Mouse (Mus musculus) intestine, embryonic 14.5 days (tissue): ENCODE results near the gene Apob. TPM values are rescaled to one million over a fixed set of nuclear protein-coding genes. Genes with fewer than 3 reads are reported as not detected.

Experiments used
- ATAC-seq: fragments of 200-750 bp; cut with Nextera tagmentation; replicated peaks from 2 replicates; pipeline ENCODE4 v1.8.0; 2017; ENCODE audit warnings: low read depth, moderate number of reproducible peaks, moderate TSS enrichment, moderate library complexity; ENCODE audit not compliant: low FRiP score, low TSS enrichment
- DNase-seq: peaks from one replicate; pipeline ENCODE4 v3.0.0-alpha.2; 2018; ENCODE audit warnings: low spot score
- H3K27ac ChIP-seq: fragments of 300-500 bp; sonication (generic); 2 replicates; pipeline ENCODE4 v1.5.1; 2014; ENCODE audit warnings: low read depth, mild to moderate bottlenecking, control low read depth
- H3K27me3 ChIP-seq: fragments of 300-500 bp; sonication (generic); replicated peaks from 2 replicates; pipeline ENCODE4 v1.6.1; 2014; ENCODE audit warnings: low read length, control low read depth; ENCODE audit not compliant: control insufficient read depth, insufficient read depth
- H3K36me3 ChIP-seq: fragments of 300-500 bp; sonication (generic); 2 replicates; pipeline ENCODE4 v1.6.1; 2014; ENCODE audit warnings: low read length, control low read depth; ENCODE audit not compliant: control insufficient read depth, insufficient read depth
- H3K4me1 ChIP-seq: fragments of 300-500 bp; sonication (generic); replicated peaks from 2 replicates; pipeline ENCODE4 v1.6.1; 2014; ENCODE audit warnings: low read length, control low read depth, mixed read lengths; ENCODE audit not compliant: control insufficient read depth, insufficient read depth
- H3K4me2 ChIP-seq: fragments of 300-500 bp; sonication (generic); 2 replicates; pipeline ENCODE4 v1.6.1; 2014; ENCODE audit warnings: low read length
- H3K4me3 ChIP-seq: fragments of 300-500 bp; sonication (generic); 2 replicates; pipeline ENCODE4 v1.5.1; 2014; ENCODE audit warnings: low read depth, low read length, control low read depth, mixed read lengths
- H3K9ac ChIP-seq: fragments of 300-500 bp; sonication (generic); 2 replicates; pipeline ENCODE4 v1.6.1; 2014; ENCODE audit warnings: mild to moderate bottlenecking, low read length
- H3K9me3 ChIP-seq: fragments of 300-500 bp; sonication (generic); 2 replicates; pipeline ENCODE4 v1.6.1; 2016; ENCODE audit warnings: low read length, control low read depth; ENCODE audit not compliant: control insufficient read depth
- WGBS: fragments of 180-500 bp; shearing (Covaris S2); extraction: QIAGEN DNeasy Blood & Tissue Kit; methylation state at CpG from one replicate; pipeline ENCODE4 v1.1.7; 2014; 5-methylcytosine and 5-hydroxymethylcytosine counted together
- polyA plus RNA-seq: library from polyadenylated mRNA; unstranded; fragments of >200 nt; fragmentation: Nextera tagmentation; extraction: Ambion mirVana; gene quantifications from 2 replicates; pipeline ENCODE4 v1.2.1, GENCODE M21; 2014

The Apob gene
- polyA plus RNA-seq, 1 experiment from 2014 or later = 40.7 TPM

- Histone ChIP-seq H3K9ac (no peak overlapping the region), H3K4me2 (no peak overlapping the region), H3K4me1 (0 out of 2 replicates have a peak, but pooled peaks cover 4% of the 10 kb centered on the region), H3K4me3 (no peak overlapping the region), H3K27me3 (no peaks in the 10 kb centered on the region), H3K9me3 (no peaks in the 10 kb centered on the region), H3K27ac (no peak overlapping the region), H3K36me3 (no peaks in the 10 kb centered on the region)
- ATAC-seq (no peak), DNase-seq (no peak)
- 42% methylated on average over 3 of the region's 3 CpGs for WGBS
Measured at GRCm38 (mm10) chr12:7970817-7971216, 6.6 kb upstream of the Apob start.

- H3K4me1 ChIP-seq = 0 out of 2 replicates have a peak, but pooled peaks cover 4% of the 10 kb centered on the region
- 89% methylated on average over 2 of the region's 2 CpGs for WGBS
- no peak overlapping the region for H3K27ac ChIP-seq
- H3K36me3 ChIP-seq = no peaks in the 10 kb centered on the region
- ATAC-seq (no peak), DNase-seq (no peak)
- H3K4me3 ChIP-seq = no peak overlapping the region
- no peaks in the 10 kb centered on the region for H3K27me3 ChIP-seq
- H3K9me3 ChIP-seq = no peaks in the 10 kb centered on the region
- no peak overlapping the region for H3K9ac ChIP-seq
- H3K4me2 ChIP-seq = no peak overlapping the region
Measured at GRCm38 (mm10) chr12:7971736-7972135, 5.7 kb upstream of the Apob start.

GRCm38 (mm10) chr12:7973773-7974322, 3.6 kb upstream of the Apob start:
- DNase-seq (no peak), ATAC-seq (no peak)
- 0 out of 2 replicates have a peak, but pooled peaks cover 4% of the 10 kb centered on the region for H3K4me1 ChIP-seq
- H3K9me3 ChIP-seq = no peaks in the 10 kb centered on the region
- no peaks in the 10 kb centered on the region for H3K27me3 ChIP-seq
- H3K27ac ChIP-seq = no peak overlapping the region
- no peak overlapping the region for H3K9ac ChIP-seq
- H3K36me3 ChIP-seq = no peaks in the 10 kb centered on the region
- no peak overlapping the region for H3K4me2 ChIP-seq
- 67% methylated on average over 5 of the region's 5 CpGs for WGBS
- no peak overlapping the region for H3K4me3 ChIP-seq

GRCm38 (mm10) chr12:7978190-7978884, 889 bp downstream of the Apob start:
- ATAC-seq (peak; percentile 78; the same call in 1 of the 2 replicates), DNase-seq (peak; percentile 92)
- no peak overlapping the region for H3K27ac ChIP-seq
- H3K9me3 ChIP-seq = no peaks in the 10 kb centered on the region
- peak overlapping the region; percentile 21; the same call in 1 of the 2 replicates for H3K4me2 ChIP-seq
- H3K27me3 ChIP-seq = no peaks in the 10 kb centered on the region
- no peaks in the 10 kb centered on the region for H3K36me3 ChIP-seq
- 39% methylated on average over 13 of the region's 13 CpGs for WGBS
- no peaks in the 10 kb centered on the region for H3K4me1 ChIP-seq
- peak overlapping the region; percentile 24 for H3K4me3 ChIP-seq
- no peak overlapping the region for H3K9ac ChIP-seq

DNA sequence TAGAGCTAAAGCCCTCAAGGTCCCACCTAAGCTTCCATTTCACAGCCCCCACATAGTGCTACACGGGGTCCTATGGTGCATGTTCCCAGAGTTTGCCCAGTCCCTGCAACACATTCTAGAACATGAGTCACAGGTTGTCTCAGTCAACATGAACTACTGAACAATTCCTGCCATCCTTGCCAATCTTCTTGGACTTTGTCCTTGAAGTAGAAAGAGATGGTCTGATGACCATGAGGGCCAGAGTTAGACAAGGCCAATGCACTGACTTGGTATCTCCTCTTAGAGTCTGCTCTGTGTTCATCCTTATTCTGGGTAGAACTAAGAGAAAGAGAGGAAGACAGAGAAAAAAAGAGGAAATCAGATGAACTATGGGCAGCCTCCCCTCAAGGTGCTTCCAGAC, 7.0 kb downstream of the Apob start:
- Histone ChIP-seq H3K4me2 (no peak overlapping the region), H3K27me3 (no peaks in the 10 kb centered on the region), H3K4me1 (no peaks in the 10 kb centered on the region), H3K36me3 (no peaks in the 10 kb centered on the region), H3K27ac (no peak overlapping the region), H3K4me3 (no peak overlapping the region), H3K9me3 (no peaks in the 10 kb centered on the region), H3K9ac (no peak overlapping the region)
- DNase-seq (no peak), ATAC-seq (no peak)
- WGBS = 94% methylated on average over 1 of the region's 1 CpGs

- Histone ChIP-seq H3K27me3 (no peaks in the 10 kb centered on the region), H3K36me3 (no peaks in the 10 kb centered on the region), H3K4me3 (no peak overlapping the region), H3K9me3 (no peaks in the 10 kb centered on the region), H3K27ac (no peak overlapping the region), H3K9ac (no peak overlapping the region), H3K4me1 (no peaks in the 10 kb centered on the region), H3K4me2 (no peak overlapping the region)
- ATAC-seq (0 out of 2 replicates have a peak, but pooled peaks have one; percentile 60), DNase-seq (peak; percentile 80)
- WGBS = 10% methylated on average over 3 of the region's 3 CpGs
Measured at GRCm38 (mm10) chr12:7990804-7991203, 13.4 kb downstream of the Apob start.

DNA sequence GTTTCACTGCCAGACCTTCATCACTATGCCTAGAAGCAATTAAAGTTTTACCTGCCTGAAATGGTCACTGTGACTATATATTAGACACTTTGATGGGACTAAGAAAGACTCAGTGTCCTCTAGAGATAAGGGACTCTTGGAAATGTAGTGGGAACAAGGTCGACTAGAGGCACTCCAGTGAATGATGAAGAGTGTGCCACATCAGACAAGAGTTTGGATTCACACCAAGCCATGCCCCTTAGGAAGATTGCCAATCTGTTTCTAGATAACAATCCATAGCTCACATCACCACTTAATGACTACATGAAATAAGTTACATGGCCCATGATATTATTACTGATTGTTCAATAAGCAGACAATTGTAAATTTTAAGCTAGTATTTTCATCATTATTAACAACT, 14.1 kb downstream of the Apob start:
- no peak for DNase-seq
- no peak overlapping the region for H3K4me2 ChIP-seq
- no peaks in the 10 kb centered on the region for H3K4me1 ChIP-seq
- no peak overlapping the region for H3K4me3 ChIP-seq
- H3K9ac ChIP-seq = no peak overlapping the region
- H3K27ac ChIP-seq = no peak overlapping the region
- no peaks in the 10 kb centered on the region for H3K36me3 ChIP-seq
- H3K9me3 ChIP-seq = no peaks in the 10 kb centered on the region
- WGBS = 48% methylated on average over 1 of the region's 1 CpGs
- no peak for ATAC-seq
- H3K27me3 ChIP-seq = no peaks in the 10 kb centered on the region

DNA sequence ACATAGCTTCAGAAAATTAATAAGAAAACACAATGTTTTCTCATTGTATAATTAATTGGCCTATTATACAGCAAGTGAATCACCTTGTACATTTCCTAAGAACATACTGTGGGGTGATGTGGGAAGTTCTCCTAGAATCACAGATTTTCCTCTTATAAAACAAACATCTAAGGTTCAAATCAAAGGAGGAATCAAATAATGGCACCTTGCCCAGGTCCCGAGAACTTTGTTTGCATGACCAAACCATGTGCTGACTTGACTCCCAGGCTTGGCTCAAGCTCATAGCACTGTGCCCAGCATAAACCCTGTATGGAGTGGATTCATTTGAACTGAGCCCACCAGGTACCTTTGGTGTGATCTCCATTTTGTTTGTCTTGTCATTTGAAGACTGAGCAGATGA, 43.5 kb downstream of the Apob start:
- no peaks in the 10 kb centered on the region for H3K36me3 ChIP-seq
- H3K9me3 ChIP-seq = no peaks in the 10 kb centered on the region
- DNase-seq (no peak), ATAC-seq (no peak)
- H3K4me2 ChIP-seq = no peak overlapping the region
- H3K27ac ChIP-seq = no peak overlapping the region
- no peaks in the 10 kb centered on the region for H3K4me1 ChIP-seq
- H3K9ac ChIP-seq = no peak overlapping the region
- no peak overlapping the region for H3K4me3 ChIP-seq
- no peaks in the 10 kb centered on the region for H3K27me3 ChIP-seq
- 73% methylated on average over 1 of the region's 1 CpGs for WGBS

- Histone ChIP-seq H3K27me3 (no peaks in the 10 kb centered on the region), H3K9me3 (no peaks in the 10 kb centered on the region), H3K4me3 (no peak overlapping the region), H3K4me2 (no peak overlapping the region), H3K9ac (no peak overlapping the region), H3K27ac (no peak overlapping the region), H3K4me1 (no peaks in the 10 kb centered on the region), H3K36me3 (no peaks in the 10 kb centered on the region)
- 86% methylated on average over 7 of the region's 7 CpGs for WGBS
- no peak for ATAC-seq
- DNase-seq = peak; percentile 13
Measured at GRCm38 (mm10) chr12:8029520-8029919, 52.1 kb downstream of the Apob start.
